Comparison of ENCODE assay signal across 8 mouse cellular contexts in genomic region chr2:73657151-73657550, GRCm38 (mm10).
DNase-seq lines count a peak whose midpoint lies in the region; ATAC-seq lines count a peak whose summit lies in the region.

No protein-coding gene starts in this region.

- H3K27ac ChIP-seq in midbrain, embryonic 14.5 days (replicated peaks; ENCODE audit: low read depth, low read length), result no peak overlapping the region
- no peak overlapping the region for H3K27ac ChIP-seq in intestine, embryonic 16.5 days (ENCODE audit: low read length)
- no peak overlapping the region for H3K27ac ChIP-seq in forebrain, embryonic 10.5 days

- H3K4me2 ChIP-seq in midbrain, embryonic 14.5 days (ENCODE audit: low read length), result 0 out of 2 replicates have a peak overlapping the region, but pooled peaks have one; percentile 9
- no peak overlapping the region for H3K4me2 ChIP-seq in intestine, embryonic 16.5 days (ENCODE audit: low read depth, low read length)

- no peak overlapping the region; the same call in 1 of the 2 replicates for H3K9ac ChIP-seq in midbrain, embryonic 14.5 days (replicated peaks; ENCODE audit: low read length)
- no peak overlapping the region for H3K9ac ChIP-seq in intestine, embryonic 16.5 days (ENCODE audit: low read depth, low read length)

- WGBS in midbrain, embryonic 14.5 days, result 21% methylated on average over 7 of the region's 7 CpGs
- 48% methylated on average over 7 of the region's 7 CpGs for WGBS in intestine, embryonic 16.5 days
- 68% methylated on average over 7 of the region's 7 CpGs for WGBS in forebrain, embryonic 10.5 days

- H3K4me3 ChIP-seq in midbrain, embryonic 14.5 days (replicated peaks; ENCODE audit: low read depth, low read length), result no peak overlapping the region
- H3K4me3 ChIP-seq in intestine, embryonic 16.5 days (ENCODE audit: low read length), result no peak overlapping the region
- no peak overlapping the region for H3K4me3 ChIP-seq in forebrain, embryonic 10.5 days

- ATAC-seq in midbrain, embryonic 14.5 days (ENCODE audit: low FRiP score, low TSS enrichment), result no peak; the same call in 1 of the 2 replicates
- ATAC-seq in intestine, embryonic 16.5 days, result no peak

- H3K36me3 ChIP-seq in midbrain, embryonic 14.5 days (ENCODE audit: control insufficient read depth, insufficient read depth, low read length), result no peaks in the 10 kb centered on the region
- no peaks in the 10 kb centered on the region for H3K36me3 ChIP-seq in intestine, embryonic 16.5 days (ENCODE audit: control insufficient read depth, insufficient read depth, low read length)
- H3K36me3 ChIP-seq in forebrain, embryonic 10.5 days (replicated peaks), result no peaks in the 10 kb centered on the region

- peak; percentile 15 for DNase-seq in cerebellum, adult 11 months
- no peak for DNase-seq in cerebellum, postnatal 14 days
- peak; percentile 7 for DNase-seq in ovary, postnatal 36 days (ENCODE audit: low spot score)
- DNase-seq in ovary, postnatal 14 days (ENCODE audit: low spot score), result no peak
- DNase-seq in layer of hippocampus, postnatal 25 days (ENCODE audit: extremely low spot score in 1 of 2, low spot score in 1 of 2), result peak; percentile 39 to 42
- peak; percentile 48 for DNase-seq in midbrain, embryonic 14.5 days
- DNase-seq in forebrain, embryonic 10.5 days (ENCODE audit: extremely low spot score, low spot score), result no peak

- no peaks in the 10 kb centered on the region for H3K27me3 ChIP-seq in midbrain, embryonic 14.5 days (ENCODE audit: control insufficient read depth, insufficient read depth, low read length)
- no peaks in the 10 kb centered on the region for H3K27me3 ChIP-seq in intestine, embryonic 16.5 days (replicated peaks; ENCODE audit: control insufficient read depth, insufficient read depth, low read length)
- H3K27me3 ChIP-seq in forebrain, embryonic 10.5 days (ENCODE audit: poor library complexity, severe bottlenecking), result no peaks in the 10 kb centered on the region

- H3K4me1 ChIP-seq in midbrain, embryonic 14.5 days (ENCODE audit: control insufficient read depth, insufficient read depth, low read length), result peaks cover 40% of the 10 kb centered on the region
- H3K4me1 ChIP-seq in intestine, embryonic 16.5 days (ENCODE audit: control insufficient read depth, insufficient read depth, low read length), result peaks cover 5% of the 10 kb centered on the region; the same call in 1 of the 2 replicates
- H3K4me1 ChIP-seq in forebrain, embryonic 10.5 days, result peaks cover 28% of the 10 kb centered on the region

- H3K9me3 ChIP-seq in midbrain, embryonic 14.5 days (ENCODE audit: control insufficient read depth, low read length), result no peaks in the 10 kb centered on the region
- H3K9me3 ChIP-seq in intestine, embryonic 16.5 days (ENCODE audit: control insufficient read depth, low read length), result no peaks in the 10 kb centered on the region
- H3K9me3 ChIP-seq in forebrain, embryonic 10.5 days, result no peaks in the 10 kb centered on the region

Comparison
In these comparisons a context has a peak if more than half of its experiments do, and no peak if none do; other contexts are left out.
1. DNase-seq: peak in cerebellum, adult 11 months (single experiment), ovary, postnatal 36 days (single experiment), layer of hippocampus, postnatal 25 days (2 of 2) and midbrain, embryonic 14.5 days (single experiment); none in cerebellum, postnatal 14 days (0 of 2), ovary, postnatal 14 days (single experiment) and forebrain, embryonic 10.5 days (single experiment).